8 mouse cellular contexts compared by ENCODE assay signal in the genomic region with DNA sequence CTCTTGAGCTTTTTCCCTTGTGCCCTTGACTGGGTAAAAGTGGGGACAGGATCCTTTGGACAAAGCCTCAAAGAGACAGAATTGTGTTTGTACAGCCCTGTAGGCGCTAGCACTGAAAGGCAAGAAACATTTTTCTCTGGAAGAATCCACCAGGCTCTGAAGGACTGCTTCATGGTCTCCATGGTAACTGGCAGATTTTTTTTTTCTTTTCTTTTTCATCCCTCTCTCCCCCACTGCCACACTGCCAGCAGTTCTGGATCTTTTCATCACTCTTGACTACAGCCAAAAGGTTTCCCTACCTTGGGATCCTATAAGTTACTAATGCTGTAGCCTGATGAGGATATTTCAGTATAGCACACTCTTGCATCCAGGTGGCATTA. TPM values are rescaled to one million over a fixed set of nuclear protein-coding genes. Genes with fewer than 3 reads are reported as not detected.
DNase-seq lines count a peak whose midpoint lies in the region; ATAC-seq and TF ChIP-seq lines count a peak whose summit lies in the region.

No protein-coding gene starts in this region.

- TF ChIP-seq POLR2A in cerebellum, adult 2 months (IDR thresholded peaks at IDR 0.05; ENCODE audit: borderline replicate concordance, insufficient read depth, low read length): no peak

- ATAC-seq in kidney, postnatal 0 days (replicated peaks; ENCODE audit: low FRiP score, low read depth): no peak
- ATAC-seq in embryonic facial prominence, embryonic 14.5 days (ENCODE audit: low read depth): peak; percentile 38; the same call in 1 of the 2 replicates
- peak; percentile 74; the same call in 1 of the 2 replicates for ATAC-seq in midbrain, embryonic 14.5 days (ENCODE audit: low FRiP score, low TSS enrichment)
- no peak for ATAC-seq in megakaryocyte-erythroid progenitor cell, adult 5-6 weeks (replicated peaks; ENCODE audit: low FRiP score, low TSS enrichment, poor library complexity, severe bottlenecking)

- no peak overlapping the region for H3K4me3 ChIP-seq in kidney, postnatal 0 days (replicated peaks; ENCODE audit: low read depth, low read length)
- H3K4me3 ChIP-seq in embryonic facial prominence, embryonic 14.5 days (ENCODE audit: low read depth, low read length): no peak overlapping the region
- no peak overlapping the region for H3K4me3 ChIP-seq in midbrain, embryonic 14.5 days (replicated peaks; ENCODE audit: low read depth, low read length)
- H3K4me3 ChIP-seq in cerebellum, adult 2 months (replicated peaks; ENCODE audit: insufficient read depth, low read depth, low read length): no peak overlapping the region

- peak overlapping the region; percentile 47 for H3K27ac ChIP-seq in kidney, postnatal 0 days
- H3K27ac ChIP-seq in embryonic facial prominence, embryonic 14.5 days (replicated peaks; ENCODE audit: low read depth, low read length): peak overlapping the region; percentile 75
- peak overlapping the region; percentile 79 for H3K27ac ChIP-seq in midbrain, embryonic 14.5 days (replicated peaks; ENCODE audit: low read depth, low read length)
- H3K27ac ChIP-seq in cerebellum, adult 2 months (ENCODE audit: insufficient read depth, low read length): no peak overlapping the region

- WGBS in kidney, postnatal 0 days: 47% methylated on average over 1 of the region's 1 CpGs
- WGBS in embryonic facial prominence, embryonic 14.5 days: 29% methylated on average over 1 of the region's 1 CpGs
- 3% methylated on average over 1 of the region's 1 CpGs for WGBS in midbrain, embryonic 14.5 days
- WGBS in cerebellum, adult 2 months: 36% methylated on average over 1 of the region's 1 CpGs

- H3K9me3 ChIP-seq in kidney, postnatal 0 days (replicated peaks; ENCODE audit: low read length): no peaks in the 10 kb centered on the region
- H3K9me3 ChIP-seq in embryonic facial prominence, embryonic 14.5 days (ENCODE audit: control insufficient read depth, low read length): no peaks in the 10 kb centered on the region
- no peaks in the 10 kb centered on the region for H3K9me3 ChIP-seq in midbrain, embryonic 14.5 days (ENCODE audit: control insufficient read depth, low read length)

- peak; percentile 32 for DNase-seq in kidney, postnatal 0 days (ENCODE audit: low spot score)
- DNase-seq in kidney, postnatal 4 days: no peak
- peak; percentile 41 for DNase-seq in embryonic facial prominence, embryonic 14.5 days (ENCODE audit: low spot score)
- peak; percentile 32 to 35 for DNase-seq in frontal cortex, postnatal 36 days (ENCODE audit: low spot score in 2 of 2)
- peak; percentile 72 for DNase-seq in midbrain, embryonic 14.5 days
- DNase-seq in thymus, postnatal 10 days (ENCODE audit: low spot score in 2 of 2): no peak
- DNase-seq in cerebellum, adult 2 months: no peak

- H3K4me1 ChIP-seq in kidney, postnatal 0 days (replicated peaks; ENCODE audit: insufficient read depth, low read length): peaks cover 14% of the 10 kb centered on the region; the same call in 1 of the 2 replicates
- H3K4me1 ChIP-seq in embryonic facial prominence, embryonic 14.5 days (ENCODE audit: control insufficient read depth, insufficient read depth, low read length): peaks cover 28% of the 10 kb centered on the region
- H3K4me1 ChIP-seq in midbrain, embryonic 14.5 days (ENCODE audit: control insufficient read depth, insufficient read depth, low read length): peaks cover 24% of the 10 kb centered on the region
- H3K4me1 ChIP-seq in cerebellum, adult 2 months (ENCODE audit: control insufficient read depth, insufficient read depth, low read length): no peaks in the 10 kb centered on the region

- H3K4me2 ChIP-seq in kidney, postnatal 0 days (ENCODE audit: low read length): peak overlapping the region; percentile 15; the same call in 1 of the 2 replicates
- peak overlapping the region; percentile 21; the same call in 1 of the 2 replicates for H3K4me2 ChIP-seq in embryonic facial prominence, embryonic 14.5 days (ENCODE audit: low read depth, low read length)
- peak overlapping the region; percentile 42 for H3K4me2 ChIP-seq in midbrain, embryonic 14.5 days (ENCODE audit: low read length)

- no peak for TF ChIP-seq CTCF in kidney, postnatal 0 days (IDR thresholded peaks at IDR 0.05; ENCODE audit: low read depth)
- no peak for TF ChIP-seq CTCF in cerebellum, adult 2 months (IDR thresholded peaks at IDR 0.05; ENCODE audit: borderline replicate concordance, insufficient read depth, low read depth, low read length)

- no peak overlapping the region for H3K9ac ChIP-seq in kidney, postnatal 0 days (ENCODE audit: low read depth, low read length)
- H3K9ac ChIP-seq in embryonic facial prominence, embryonic 14.5 days (ENCODE audit: low read depth, low read length): no peak overlapping the region
- H3K9ac ChIP-seq in midbrain, embryonic 14.5 days (replicated peaks; ENCODE audit: low read length): no peak overlapping the region

- H3K36me3 ChIP-seq in kidney, postnatal 0 days (ENCODE audit: insufficient read depth, low read length): no peaks in the 10 kb centered on the region
- no peaks in the 10 kb centered on the region for H3K36me3 ChIP-seq in embryonic facial prominence, embryonic 14.5 days (ENCODE audit: control insufficient read depth, insufficient read depth, low read length)
- H3K36me3 ChIP-seq in midbrain, embryonic 14.5 days (ENCODE audit: control insufficient read depth, insufficient read depth, low read length): no peaks in the 10 kb centered on the region

- no peaks in the 10 kb centered on the region for H3K27me3 ChIP-seq in kidney, postnatal 0 days (ENCODE audit: insufficient read depth, low read length)
- no peaks in the 10 kb centered on the region for H3K27me3 ChIP-seq in embryonic facial prominence, embryonic 14.5 days (replicated peaks; ENCODE audit: control insufficient read depth, insufficient read depth, low read length)
- no peaks in the 10 kb centered on the region for H3K27me3 ChIP-seq in midbrain, embryonic 14.5 days (ENCODE audit: control insufficient read depth, insufficient read depth, low read length)
- no peaks in the 10 kb centered on the region for H3K27me3 ChIP-seq in cerebellum, adult 2 months (ENCODE audit: control insufficient read depth, insufficient read depth, low read length)

RNA-seq across cellular contexts. Expression of a gene that starts 43.4 kb away (rescaled TPM):
- polyA plus RNA-seq in kidney, postnatal 0 days (2015; fragmentation: Nextera tagmentation; extraction: Ambion mirVana): 0.30 and 0.36 TPM in 2 replicates
- 0.92 and 1.2 TPM in 2 replicates for polyA plus RNA-seq in embryonic facial prominence, embryonic 14.5 days (2014; fragmentation: Nextera tagmentation; extraction: Ambion mirVana)
- 5.3 and 7.5 TPM in 2 replicates for polyA plus RNA-seq in midbrain, embryonic 14.5 days (2014; fragmentation: Nextera tagmentation; extraction: Ambion mirVana)
- not detected in 2 replicates for total RNA-seq in megakaryocyte-erythroid progenitor cell, adult 5-6 weeks (2014; fragmentation: Nextera tagmentation)
- total RNA-seq in megakaryocyte-erythroid progenitor cell, adult 5-6 weeks (2017): not detected in 2 replicates
- 12.5 and 15.2 TPM in 2 replicates for polyA plus RNA-seq in cerebellum, adult 2 months (2012; rRNA removed)

Comparison
In these comparisons a context has a peak if more than half of its experiments do, and no peak if none do; other contexts are left out.
1. DNase-seq: peak in kidney, postnatal 0 days (single experiment), embryonic facial prominence, embryonic 14.5 days (single experiment), frontal cortex, postnatal 36 days (2 of 2) and midbrain, embryonic 14.5 days (single experiment); none in kidney, postnatal 4 days (0 of 2), thymus, postnatal 10 days (0 of 2) and cerebellum, adult 2 months (0 of 2).
2. ATAC-seq: peak in embryonic facial prominence, embryonic 14.5 days (single experiment) and midbrain, embryonic 14.5 days (single experiment); none in kidney, postnatal 0 days (single experiment) and megakaryocyte-erythroid progenitor cell, adult 5-6 weeks (single experiment).
3. Peak in every context shown above with its lines, with median percentiles within 50 percentile points of each other: H3K4me2 ChIP-seq.